Mouse (Mus musculus): ENCODE results near the gene Nploc4. TPM values are rescaled to one million over a fixed set of nuclear protein-coding genes. Genes with fewer than 3 reads are reported as not detected.
A peak's percentile ranks its signal among the peaks of the same experiment; 100 is the strongest.
"Not testable (repeated sequence)": the region's sequence is repeated elsewhere in the genome, so short reads cannot be mapped to it uniquely, and the experiment has no call there.

The Nploc4 gene
- total and polyA plus RNA-seq, 2 experiments from 2014 or later, result 28.3 to 65.8 TPM

DNA sequence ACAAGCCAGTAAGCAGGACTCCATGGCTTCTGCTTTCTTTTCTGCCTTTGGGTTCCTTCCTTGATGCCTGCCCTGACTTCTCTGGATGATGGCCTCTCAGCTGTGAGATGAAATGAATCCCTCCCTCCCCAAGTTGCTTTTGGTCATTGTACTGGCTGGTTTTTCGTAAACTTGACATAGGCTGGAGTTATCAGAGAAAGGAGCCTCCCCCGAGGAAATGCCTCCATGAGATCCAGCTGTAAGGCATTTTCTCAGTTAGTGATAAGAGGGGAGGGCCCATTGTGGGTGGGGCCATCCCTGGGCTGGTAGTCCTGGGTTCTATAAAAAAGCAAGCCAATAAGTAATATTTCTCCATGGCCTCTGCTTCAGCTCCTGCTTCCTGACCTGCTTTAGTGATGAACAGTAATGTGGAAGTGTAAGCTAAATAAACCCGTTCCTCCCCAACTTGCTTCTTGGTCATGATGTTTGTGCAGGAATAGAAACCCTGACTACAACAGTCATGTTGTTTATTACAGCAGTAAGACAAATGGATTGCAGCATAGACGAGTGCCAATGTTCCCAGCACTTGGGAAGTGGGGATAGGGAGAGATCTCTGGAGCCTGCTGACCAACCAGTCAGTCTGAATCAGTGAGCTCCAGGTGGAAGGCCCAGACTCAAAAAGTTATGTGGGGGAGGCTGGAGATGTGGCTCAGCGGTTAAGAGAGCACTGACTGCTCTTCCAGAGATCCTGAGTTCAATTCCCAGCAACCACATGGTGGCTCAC lies 82.0 kb downstream of the Nploc4 start:
- H3K4me1 ChIP-seq (ENCODE audit: insufficient read depth, low read length), result peaks cover 36% of the 10 kb centered on the region
- no peak for TF ChIP-seq CTCF (IDR thresholded peaks at IDR 0.05; ENCODE audit: low read depth)

GRCm38 (mm10) chr11:120354304-120355276 lies 82.9 kb downstream of the Nploc4 start:
- H3K4me2 ChIP-seq (ENCODE audit: low read depth, low read length), result no peak overlapping the region
- H3K36me3 ChIP-seq (ENCODE audit: insufficient read depth, low read length), result no peaks in the 10 kb centered on the region
- H3K9ac ChIP-seq (replicated peaks; ENCODE audit: low read length), result no peak overlapping the region
- TF ChIP-seq CTCF (IDR thresholded peaks at IDR 0.05; ENCODE audit: low read depth), result no peak
- no peak for ATAC-seq
- 89% methylated on average over 17 of the region's 17 CpGs for WGBS
- H3K4me1 ChIP-seq (ENCODE audit: insufficient read depth, low read length), result peaks cover 30% of the 10 kb centered on the region
- no peaks in the 10 kb centered on the region for H3K9me3 ChIP-seq (ENCODE audit: low read length)
- H3K27me3 ChIP-seq (ENCODE audit: insufficient read depth, low read length), result no peaks in the 10 kb centered on the region
- DNase-seq (ENCODE audit: low spot score), result no peak
- no peak overlapping the region for H3K4me3 ChIP-seq (ENCODE audit: low read length)
- no peak overlapping the region for H3K27ac ChIP-seq

More for the DNA sequence above, 82.0 kb downstream of the Nploc4 start:
- no peak for DNase-seq (ENCODE audit: low spot score)
- Histone ChIP-seq H3K9me3 (ENCODE audit: low read length) (no peaks in the 10 kb centered on the region), H3K27me3 (ENCODE audit: insufficient read depth, low read length) (no peaks in the 10 kb centered on the region), H3K9ac (replicated peaks; ENCODE audit: low read length) (no peak overlapping the region), H3K27ac (no peak overlapping the region), H3K4me3 (ENCODE audit: low read length) (no peak overlapping the region), H3K4me2 (ENCODE audit: low read depth, low read length) (no peak overlapping the region), H3K36me3 (ENCODE audit: insufficient read depth, low read length) (no peaks in the 10 kb centered on the region)
- 80% methylated on average over 5 of the region's 5 CpGs for WGBS
- ATAC-seq, result no peak

GRCm38 (mm10) chr11:120353500-120354303 lies 83.8 kb downstream of the Nploc4 start:
- Histone ChIP-seq H3K27ac (peak overlapping the region; percentile 100; the same call in 1 of the 2 replicates), H3K4me2 (ENCODE audit: low read depth, low read length) (0 out of 2 replicates have a peak overlapping the region, but pooled peaks have one; percentile 16), H3K36me3 (ENCODE audit: insufficient read depth, low read length) (no peaks in the 10 kb centered on the region), H3K27me3 (ENCODE audit: insufficient read depth, low read length) (no peaks in the 10 kb centered on the region), H3K9ac (replicated peaks; ENCODE audit: low read length) (no peak overlapping the region), H3K9me3 (ENCODE audit: low read length) (no peaks in the 10 kb centered on the region), H3K4me3 (ENCODE audit: low read length) (no peak overlapping the region), H3K4me1 (ENCODE audit: insufficient read depth, low read length) (peaks cover 26% of the 10 kb centered on the region)
- WGBS, result 31% methylated on average over 26 of the region's 26 CpGs
- DNase-seq (ENCODE audit: low spot score) (no peak), ATAC-seq (no peak)
- TF ChIP-seq CTCF (IDR thresholded peaks at IDR 0.05; ENCODE audit: low read depth), result peak; percentile 76

- DNase-seq (ENCODE audit: low spot score) (peak; percentile 77), ATAC-seq (no peak)
- TF ChIP-seq CTCF (IDR thresholded peaks at IDR 0.05; ENCODE audit: low read depth), result no peak
- Histone ChIP-seq H3K36me3 (ENCODE audit: insufficient read depth, low read length) (no peaks in the 10 kb centered on the region), H3K4me1 (ENCODE audit: insufficient read depth, low read length) (peaks cover 17% of the 10 kb centered on the region), H3K27ac (peak overlapping the region; percentile 100), H3K4me3 (ENCODE audit: low read length) (no peak overlapping the region), H3K4me2 (ENCODE audit: low read depth, low read length) (no peak overlapping the region), H3K27me3 (ENCODE audit: insufficient read depth, low read length) (no peaks in the 10 kb centered on the region), H3K9ac (replicated peaks; ENCODE audit: low read length) (no peak overlapping the region), H3K9me3 (ENCODE audit: low read length) (no peaks in the 10 kb centered on the region)
- 57% methylated on average over 13 of the region's 13 CpGs for WGBS
These were observed 84.8 kb downstream of the Nploc4 start for GRCm38 (mm10) chr11:120352571-120353290.

DNA sequence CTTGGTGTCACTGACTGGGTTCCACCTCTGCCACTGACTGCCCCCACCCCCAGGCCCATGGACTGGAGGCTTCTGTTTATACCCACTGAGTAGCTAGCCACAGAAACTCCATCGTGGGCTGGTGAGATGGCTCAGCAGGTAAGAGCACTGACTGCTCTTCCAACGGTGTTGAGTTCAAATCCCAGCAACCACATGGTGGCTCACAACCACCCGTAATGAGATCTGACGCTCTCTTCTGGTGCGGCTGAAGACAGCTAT lies 85.5 kb downstream of the Nploc4 start:
- not testable (repeated sequence) for H3K4me3 ChIP-seq (ENCODE audit: low read length); DNase-seq (ENCODE audit: low spot score); H3K9ac ChIP-seq (replicated peaks; ENCODE audit: low read length); H3K27me3 ChIP-seq (ENCODE audit: insufficient read depth, low read length); ATAC-seq; H3K36me3 ChIP-seq (ENCODE audit: insufficient read depth, low read length); H3K4me2 ChIP-seq (ENCODE audit: low read depth, low read length); H3K9me3 ChIP-seq (ENCODE audit: low read length)
- Histone ChIP-seq H3K4me1 (ENCODE audit: insufficient read depth, low read length) (peaks cover 12% of the 10 kb centered on the region), H3K27ac (peak overlapping the region; percentile 100; the same call in 1 of the 2 replicates)
- WGBS, result 83% methylated on average over 5 of the region's 5 CpGs

Measured in hindbrain, postnatal 0 days (tissue).